Mouse (Mus musculus): ENCODE data around the gene Znrf4. TPM values are rescaled to one million over a fixed set of nuclear protein-coding genes. Genes with fewer than 3 reads are reported as not detected.
A peak's percentile ranks its signal among the peaks of the same experiment; 100 is the strongest.

Znrf4 gene
- polyA plus RNA-seq, 1 experiment from 2014 or later, result not detected

DNA sequence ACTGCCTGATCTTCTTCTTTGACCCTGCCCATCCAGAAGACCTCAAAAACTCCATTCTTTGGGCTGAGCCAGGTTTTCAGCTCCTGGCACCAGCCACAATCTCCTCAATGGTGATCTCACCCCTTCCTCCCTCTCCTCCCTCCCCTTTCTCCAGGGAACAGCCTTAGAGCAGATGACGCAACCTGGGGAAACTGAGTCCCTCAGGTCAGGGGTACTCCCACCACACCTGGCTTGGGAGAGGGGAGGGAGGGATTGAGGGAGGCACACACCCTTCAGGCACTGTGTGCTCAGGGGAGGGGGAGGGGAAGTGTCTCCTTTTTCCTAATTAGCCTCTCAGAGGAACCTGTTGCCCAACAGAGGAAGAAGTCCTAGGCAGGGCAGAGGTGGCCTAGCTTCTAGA is 29.6 kb downstream of the Znrf4 start:
- Histone ChIP-seq H3K4me2 (ENCODE audit: low read depth, low read length) (no peak overlapping the region), H3K4me1 (ENCODE audit: control insufficient read depth, insufficient read depth, low read length) (no peaks in the 10 kb centered on the region; the same call in 1 of the 2 replicates), H3K36me3 (ENCODE audit: control insufficient read depth, insufficient read depth, low read length) (no peaks in the 10 kb centered on the region), H3K9me3 (ENCODE audit: control insufficient read depth, low read length) (no peaks in the 10 kb centered on the region), H3K9ac (ENCODE audit: low read depth, low read length) (no peak overlapping the region), H3K27ac (ENCODE audit: low read length) (no peak overlapping the region), H3K4me3 (ENCODE audit: low read length) (no peak overlapping the region), H3K27me3 (replicated peaks; ENCODE audit: control insufficient read depth, insufficient read depth, low read length) (no peaks in the 10 kb centered on the region)
- no peak for ATAC-seq
- WGBS, result 80% methylated on average over 1 of the region's 1 CpGs

DNA sequence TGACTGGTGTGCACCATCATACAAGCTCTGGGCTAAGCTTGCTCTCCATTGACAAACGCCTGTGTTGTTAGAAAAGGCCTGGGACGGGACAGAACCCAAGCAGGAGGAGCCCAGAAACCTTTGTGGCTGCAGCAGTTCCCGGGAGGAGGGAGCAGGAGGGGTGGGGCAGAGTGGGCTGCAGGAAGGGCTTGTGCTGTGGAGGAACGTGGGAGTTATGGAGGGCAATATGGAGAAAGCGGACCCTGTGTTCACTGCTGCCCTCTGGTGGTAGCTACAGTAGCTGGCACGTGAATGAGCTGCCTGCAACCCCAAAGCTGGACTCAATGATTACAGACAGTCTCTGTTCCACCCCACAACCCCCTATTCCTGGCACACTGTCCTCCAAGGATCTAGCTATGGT is 32.9 kb downstream of the Znrf4 start:
- Histone ChIP-seq H3K27ac (ENCODE audit: low read length) (no peak overlapping the region), H3K36me3 (ENCODE audit: control insufficient read depth, insufficient read depth, low read length) (no peaks in the 10 kb centered on the region), H3K27me3 (replicated peaks; ENCODE audit: control insufficient read depth, insufficient read depth, low read length) (peaks cover 15% of the 10 kb centered on the region), H3K4me1 (ENCODE audit: control insufficient read depth, insufficient read depth, low read length) (peaks cover 14% of the 10 kb centered on the region), H3K4me2 (ENCODE audit: low read depth, low read length) (no peak overlapping the region), H3K9ac (ENCODE audit: low read depth, low read length) (no peak overlapping the region), H3K9me3 (ENCODE audit: control insufficient read depth, low read length) (no peaks in the 10 kb centered on the region), H3K4me3 (ENCODE audit: low read length) (no peak overlapping the region)
- whole genome bisulfite sequencing, result 5% methylated on average over 6 of the region's 6 CpGs
- no peak for ATAC-seq

DNA sequence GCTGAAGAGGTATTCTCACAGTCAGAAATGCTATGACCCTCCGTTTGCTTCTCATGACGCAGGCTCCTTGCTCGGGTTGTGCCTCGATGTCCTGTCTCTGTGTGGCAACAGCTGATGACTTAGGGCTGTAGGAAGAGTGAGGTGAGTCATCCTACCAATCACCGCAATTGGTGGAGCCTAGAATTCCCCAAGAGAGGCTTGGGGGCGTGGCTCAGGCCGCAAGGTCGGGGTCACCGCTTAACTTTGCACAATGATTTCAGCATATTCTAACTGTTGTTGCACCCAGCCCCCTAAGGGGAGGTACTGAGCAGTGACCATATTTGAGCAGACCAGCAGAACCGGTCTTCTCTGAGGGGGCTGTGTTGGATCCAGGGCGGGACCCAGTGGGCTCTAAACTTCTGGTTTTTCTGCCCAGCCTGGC is 34.0 kb downstream of the Znrf4 start:
- Histone ChIP-seq H3K27ac (ENCODE audit: low read length) (no peak overlapping the region), H3K36me3 (ENCODE audit: control insufficient read depth, insufficient read depth, low read length) (no peaks in the 10 kb centered on the region), H3K4me1 (ENCODE audit: control insufficient read depth, insufficient read depth, low read length) (peaks cover 26% of the 10 kb centered on the region), H3K4me3 (ENCODE audit: low read length) (no peak overlapping the region), H3K9ac (ENCODE audit: low read depth, low read length) (no peak overlapping the region), H3K27me3 (replicated peaks; ENCODE audit: control insufficient read depth, insufficient read depth, low read length) (peaks cover 27% of the 10 kb centered on the region), H3K4me2 (ENCODE audit: low read depth, low read length) (no peak overlapping the region), H3K9me3 (ENCODE audit: control insufficient read depth, low read length) (no peaks in the 10 kb centered on the region)
- no peak for ATAC-seq
- 56% methylated on average over 11 of the region's 11 CpGs for WGBS

DNA sequence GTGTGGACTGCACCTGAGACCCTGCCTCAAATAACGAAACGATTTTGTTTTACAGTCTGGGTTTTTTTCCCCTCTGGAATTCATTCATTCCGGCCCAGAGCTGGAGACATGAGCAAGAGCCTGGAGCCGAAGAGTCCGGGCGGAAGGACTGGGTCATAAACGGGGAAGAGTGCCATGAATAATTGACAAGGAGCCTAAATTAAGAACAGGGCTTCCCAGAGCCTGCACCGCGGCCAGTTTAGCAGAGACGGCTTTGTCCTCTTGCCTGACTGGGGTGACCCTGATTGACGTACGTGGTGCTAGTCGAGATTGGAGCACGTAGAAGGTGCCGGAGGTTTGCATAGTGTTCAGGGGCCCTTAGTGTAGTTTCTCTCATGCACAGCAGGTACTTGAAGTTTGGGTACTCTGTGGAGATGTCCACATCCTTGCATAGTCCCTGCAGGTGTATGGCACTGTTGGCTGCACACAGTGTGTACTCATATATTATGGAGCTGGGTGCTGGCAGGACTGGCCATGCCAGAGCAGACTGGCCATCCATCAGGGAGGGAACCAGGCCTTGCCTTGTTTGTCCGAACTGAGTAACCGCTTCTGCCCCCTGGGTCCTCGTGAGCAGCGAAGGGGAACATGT is 34.9 kb downstream of the Znrf4 start:
- peaks cover 32% of the 10 kb centered on the region for H3K27me3 ChIP-seq (replicated peaks; ENCODE audit: control insufficient read depth, insufficient read depth, low read length)
- H3K4me3 ChIP-seq (ENCODE audit: low read length), result no peak overlapping the region
- no peaks in the 10 kb centered on the region for H3K36me3 ChIP-seq (ENCODE audit: control insufficient read depth, insufficient read depth, low read length)
- no peak overlapping the region for H3K9ac ChIP-seq (ENCODE audit: low read depth, low read length)
- H3K27ac ChIP-seq (ENCODE audit: low read length), result no peak overlapping the region
- H3K4me1 ChIP-seq (ENCODE audit: control insufficient read depth, insufficient read depth, low read length), result peaks cover 34% of the 10 kb centered on the region
- H3K9me3 ChIP-seq (ENCODE audit: control insufficient read depth, low read length), result no peaks in the 10 kb centered on the region
- WGBS, result 89% methylated on average over 19 of the region's 19 CpGs
- ATAC-seq, result no peak
- no peak overlapping the region for H3K4me2 ChIP-seq (ENCODE audit: low read depth, low read length)

DNA sequence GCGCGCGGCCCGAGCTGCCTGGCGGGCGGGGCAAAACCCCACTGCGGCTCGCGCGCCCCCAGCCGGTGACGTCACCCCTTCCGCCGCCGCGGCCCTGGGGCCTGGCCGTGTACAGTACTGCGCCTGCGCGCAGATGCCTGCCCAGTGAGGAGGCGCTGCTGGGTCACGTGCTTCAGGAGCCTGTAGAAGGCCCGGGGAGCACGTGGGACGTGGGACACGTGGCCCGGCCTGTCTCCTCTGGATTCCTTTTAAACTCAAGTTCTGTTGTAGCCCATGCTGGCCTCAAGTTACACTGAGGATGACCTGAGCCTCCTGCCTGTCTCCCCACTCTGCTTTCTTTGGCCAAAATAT is 35.9 kb downstream of the Znrf4 start, which contains the start of gene Ptprs:
Gene Ptprs (minus strand): TSS at position 82 of the 351 bp plus-strand sequence.
- Histone ChIP-seq H3K27me3 (replicated peaks; ENCODE audit: control insufficient read depth, insufficient read depth, low read length) (peaks cover 33% of the 10 kb centered on the region), H3K36me3 (ENCODE audit: control insufficient read depth, insufficient read depth, low read length) (no peaks in the 10 kb centered on the region), H3K4me2 (ENCODE audit: low read depth, low read length) (peak within 1 kb of the TSS; percentile 99), H3K9me3 (ENCODE audit: control insufficient read depth, low read length) (no peaks in the 10 kb centered on the region), H3K4me3 (ENCODE audit: low read length) (peak within 1 kb of the TSS; percentile 73), H3K4me1 (ENCODE audit: control insufficient read depth, insufficient read depth, low read length) (peaks cover 38% of the 10 kb centered on the region), H3K27ac (ENCODE audit: low read length) (peak within 1 kb of the TSS; percentile 49), H3K9ac (ENCODE audit: low read depth, low read length) (peak within 1 kb of the TSS; percentile 84)
- peak; percentile 82 for ATAC-seq
- WGBS, result under 1% methylated on average over 27 of the region's 27 CpGs

DNA sequence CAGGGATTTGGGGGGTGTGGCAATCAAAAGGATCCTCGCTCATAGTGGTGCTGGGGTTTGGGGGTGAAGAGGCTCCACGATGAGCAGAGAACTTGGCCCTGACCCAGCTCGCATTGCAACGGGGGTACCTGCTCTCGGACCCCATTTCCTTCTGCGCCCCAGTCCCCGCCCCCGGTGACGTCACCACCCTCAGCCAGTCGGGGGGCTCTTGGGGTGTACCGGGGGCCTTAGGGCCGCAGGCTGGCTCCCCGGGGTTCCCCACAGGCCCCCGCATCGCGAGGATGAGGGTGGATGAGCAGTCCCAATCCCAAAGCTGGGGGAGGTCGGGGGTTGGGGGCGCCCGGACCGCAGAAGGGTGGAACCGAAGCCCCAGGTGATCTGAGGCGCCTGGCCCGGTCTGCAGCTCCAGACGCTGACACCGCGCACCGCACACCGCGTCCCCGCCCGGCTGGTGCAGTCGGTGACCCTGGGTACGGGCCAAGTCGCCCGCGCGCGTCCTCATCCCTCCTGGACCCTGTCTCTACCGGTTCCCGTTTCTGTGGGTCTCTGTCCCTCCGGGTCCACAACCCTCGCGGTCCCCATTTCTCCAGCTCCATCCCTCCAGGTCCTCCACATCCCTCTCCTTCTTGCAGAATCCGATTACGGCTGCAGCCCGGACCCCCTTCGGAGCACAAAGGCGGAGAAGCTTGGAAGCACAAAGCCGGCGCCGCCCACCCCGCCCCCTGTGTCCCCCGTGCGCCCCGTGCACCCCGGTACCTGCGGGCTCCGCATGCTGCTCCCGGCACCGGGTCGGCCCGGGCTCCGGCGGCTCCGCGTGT is 36.4 kb downstream of the Znrf4 start:
- ATAC-seq, result peak; percentile 30
- H3K4me2 ChIP-seq (ENCODE audit: low read depth, low read length), result peak overlapping the region; percentile 99
- peak overlapping the region; percentile 84 for H3K9ac ChIP-seq (ENCODE audit: low read depth, low read length)
- H3K4me3 ChIP-seq (ENCODE audit: low read length), result peak overlapping the region; percentile 73
- H3K27ac ChIP-seq (ENCODE audit: low read length), result peak overlapping the region; percentile 49
- no peaks in the 10 kb centered on the region for H3K36me3 ChIP-seq (ENCODE audit: control insufficient read depth, insufficient read depth, low read length)
- no peaks in the 10 kb centered on the region for H3K9me3 ChIP-seq (ENCODE audit: control insufficient read depth, low read length)
- peaks cover 43% of the 10 kb centered on the region for H3K4me1 ChIP-seq (ENCODE audit: control insufficient read depth, insufficient read depth, low read length)
- H3K27me3 ChIP-seq (replicated peaks; ENCODE audit: control insufficient read depth, insufficient read depth, low read length), result peaks cover 33% of the 10 kb centered on the region
- WGBS, result under 1% methylated on average over 66 of the region's 66 CpGs

DNA sequence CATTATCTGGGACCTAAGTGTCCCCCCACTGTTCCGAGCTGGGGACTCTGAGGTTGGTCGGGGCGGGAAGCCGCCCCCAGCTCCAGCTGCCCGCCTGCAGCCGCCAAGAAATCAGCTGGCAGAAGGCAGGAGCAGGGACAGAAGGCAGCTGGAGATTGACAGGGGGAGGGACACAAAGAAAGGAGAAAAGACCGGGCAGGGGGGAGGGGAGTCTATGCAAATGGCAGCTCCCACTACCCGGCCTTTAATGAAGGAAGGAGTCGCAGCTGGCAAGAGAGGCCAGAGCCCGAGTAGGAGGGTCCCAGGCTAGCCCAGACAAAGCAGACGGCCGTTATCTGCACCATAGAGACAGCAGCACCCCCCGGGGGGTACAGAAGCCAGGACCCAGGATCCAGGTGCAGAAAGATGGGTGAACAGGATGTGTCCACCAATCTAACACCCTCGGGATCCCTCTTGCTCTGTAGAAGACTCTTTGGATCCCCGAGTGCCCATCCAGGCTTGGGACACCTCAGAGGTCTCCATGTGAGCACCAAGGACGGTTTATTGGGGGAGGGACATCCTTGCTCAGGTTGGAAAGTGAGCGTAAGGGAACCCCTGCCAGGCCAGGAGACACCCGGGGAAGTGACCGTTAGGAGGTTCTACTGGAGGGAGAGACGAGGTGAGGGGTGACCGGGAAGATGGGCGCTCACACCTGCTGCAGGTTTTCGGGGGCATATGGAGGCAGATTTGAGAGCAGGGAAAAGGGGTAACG is 37.2 kb downstream of the Znrf4 start:
- WGBS, result 2% methylated on average over 24 of the region's 24 CpGs

DNA sequence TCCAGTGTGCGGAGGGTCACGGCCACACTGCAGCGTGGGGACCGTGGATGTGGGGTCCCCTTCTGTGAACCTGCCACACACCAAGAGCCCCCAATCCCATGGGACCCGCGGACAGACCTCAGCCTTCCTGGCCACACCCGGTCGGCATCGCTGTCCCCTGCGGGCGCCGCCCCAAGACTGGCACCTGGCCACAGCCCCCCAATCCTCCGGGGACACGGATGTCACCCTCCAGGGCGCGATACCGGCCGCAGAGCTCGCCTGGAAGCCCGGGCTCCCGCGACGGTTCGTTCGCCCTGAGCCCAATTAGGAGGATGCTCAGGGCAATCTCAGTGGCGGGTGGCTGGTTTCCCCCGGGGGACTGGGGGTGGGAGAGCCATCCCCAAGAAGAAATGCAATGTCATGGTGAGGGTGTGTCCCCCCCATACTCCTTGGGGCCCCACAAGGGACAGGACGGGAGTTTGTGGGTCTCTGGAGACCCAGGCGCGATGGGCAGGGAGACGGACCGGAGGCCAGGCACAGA is 37.9 kb downstream of the Znrf4 start:
- Histone ChIP-seq H3K9ac (ENCODE audit: low read depth, low read length) (peak overlapping the region; percentile 84), H3K27me3 (replicated peaks; ENCODE audit: control insufficient read depth, insufficient read depth, low read length) (peaks cover 33% of the 10 kb centered on the region), H3K4me1 (ENCODE audit: control insufficient read depth, insufficient read depth, low read length) (peaks cover 57% of the 10 kb centered on the region), H3K36me3 (ENCODE audit: control insufficient read depth, insufficient read depth, low read length) (no peaks in the 10 kb centered on the region), H3K27ac (ENCODE audit: low read length) (no peak overlapping the region; the same call in 1 of the 2 replicates), H3K4me3 (ENCODE audit: low read length) (peak overlapping the region; percentile 73), H3K9me3 (ENCODE audit: control insufficient read depth, low read length) (no peaks in the 10 kb centered on the region), H3K4me2 (ENCODE audit: low read depth, low read length) (peak overlapping the region; percentile 99)
- 4% methylated on average over 32 of the region's 32 CpGs for WGBS
- ATAC-seq, result no peak

More for the DNA sequence above, 37.2 kb downstream of the Znrf4 start:
- peak overlapping the region; percentile 73 for H3K4me3 ChIP-seq (ENCODE audit: low read length)
- ATAC-seq, result no peak
- H3K36me3 ChIP-seq (ENCODE audit: control insufficient read depth, insufficient read depth, low read length), result no peaks in the 10 kb centered on the region
- H3K27ac ChIP-seq (ENCODE audit: low read length), result peak overlapping the region; percentile 14; the same call in 1 of the 2 replicates
- no peaks in the 10 kb centered on the region for H3K9me3 ChIP-seq (ENCODE audit: control insufficient read depth, low read length)
- peaks cover 51% of the 10 kb centered on the region for H3K4me1 ChIP-seq (ENCODE audit: control insufficient read depth, insufficient read depth, low read length)
- H3K9ac ChIP-seq (ENCODE audit: low read depth, low read length), result peak overlapping the region; percentile 84
- peaks cover 33% of the 10 kb centered on the region for H3K27me3 ChIP-seq (replicated peaks; ENCODE audit: control insufficient read depth, insufficient read depth, low read length)
- peak overlapping the region; percentile 99 for H3K4me2 ChIP-seq (ENCODE audit: low read depth, low read length)

DNA sequence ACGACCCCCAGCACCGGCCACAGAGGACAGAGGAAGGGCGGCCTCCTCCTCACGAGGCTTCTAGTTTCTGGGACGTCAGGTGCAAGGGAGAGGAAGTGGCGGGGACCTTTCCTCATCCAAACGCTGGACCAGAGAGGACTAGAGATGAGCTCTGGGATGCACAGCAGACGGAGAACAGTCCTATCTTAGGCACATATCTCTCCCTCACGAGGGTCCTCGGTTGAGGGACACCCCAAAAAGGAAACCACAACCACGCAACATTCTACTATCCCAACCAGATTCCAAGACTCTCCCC is 38.7 kb downstream of the Znrf4 start:
- H3K4me1 ChIP-seq (ENCODE audit: control insufficient read depth, insufficient read depth, low read length), result peaks cover 65% of the 10 kb centered on the region

More for the DNA sequence above, 38.7 kb downstream of the Znrf4 start:
- 6% methylated on average over 11 of the region's 11 CpGs for WGBS
- H3K4me3 ChIP-seq (ENCODE audit: low read length), result peak overlapping the region; percentile 73
- H3K9ac ChIP-seq (ENCODE audit: low read depth, low read length), result peak overlapping the region; percentile 84
- no peak for ATAC-seq
- peaks cover 33% of the 10 kb centered on the region for H3K27me3 ChIP-seq (replicated peaks; ENCODE audit: control insufficient read depth, insufficient read depth, low read length)
- no peaks in the 10 kb centered on the region for H3K9me3 ChIP-seq (ENCODE audit: control insufficient read depth, low read length)
- peak overlapping the region; percentile 99 for H3K4me2 ChIP-seq (ENCODE audit: low read depth, low read length)
- H3K27ac ChIP-seq (ENCODE audit: low read length), result no peak overlapping the region
- H3K36me3 ChIP-seq (ENCODE audit: control insufficient read depth, insufficient read depth, low read length), result no peaks in the 10 kb centered on the region

All from intestine, embryonic 16.5 days (tissue).